Mouse (Mus musculus): ENCODE results near the gene Lif.
A peak's percentile ranks its signal among the peaks of the same experiment; 100 is the strongest.

Gene Lif

GRCm38 (mm10) chr11:4256846-4257607 lies at the start of gene Lif:
Gene Lif (plus strand): TSS chr11:4257557.
- no peak for DNase-seq

DNA sequence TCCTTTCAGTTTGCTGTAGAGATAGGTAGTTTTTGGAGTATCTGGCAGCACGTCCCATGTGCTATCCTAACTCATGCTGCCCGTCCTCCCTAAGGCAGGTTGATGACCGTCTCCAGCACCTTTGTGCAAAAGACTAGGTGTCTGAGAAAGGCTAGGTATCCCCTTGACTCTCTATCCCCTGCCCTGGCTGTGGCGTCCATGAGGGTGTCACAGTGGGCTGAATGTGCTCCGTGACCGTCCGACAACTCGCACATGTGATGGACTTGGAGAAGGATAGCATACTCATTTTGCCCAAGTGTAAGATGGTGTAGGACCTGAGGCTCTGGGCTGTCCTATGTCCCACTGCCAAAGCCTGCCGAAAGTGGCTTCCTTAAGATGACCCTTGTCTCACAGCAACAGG lies 49.7 kb upstream of the Lif start:
- DNase-seq: no peak

- no peak for DNase-seq
Measured at GRCm38 (mm10) chr11:4209556-4209955, 47.8 kb upstream of the Lif start.

GRCm38 (mm10) chr11:4210786-4211185 lies 46.6 kb upstream of the Lif start:
- no peak for DNase-seq

GRCm38 (mm10) chr11:4213107-4213506 lies 44.2 kb upstream of the Lif start:
- no peak for DNase-seq

DNA sequence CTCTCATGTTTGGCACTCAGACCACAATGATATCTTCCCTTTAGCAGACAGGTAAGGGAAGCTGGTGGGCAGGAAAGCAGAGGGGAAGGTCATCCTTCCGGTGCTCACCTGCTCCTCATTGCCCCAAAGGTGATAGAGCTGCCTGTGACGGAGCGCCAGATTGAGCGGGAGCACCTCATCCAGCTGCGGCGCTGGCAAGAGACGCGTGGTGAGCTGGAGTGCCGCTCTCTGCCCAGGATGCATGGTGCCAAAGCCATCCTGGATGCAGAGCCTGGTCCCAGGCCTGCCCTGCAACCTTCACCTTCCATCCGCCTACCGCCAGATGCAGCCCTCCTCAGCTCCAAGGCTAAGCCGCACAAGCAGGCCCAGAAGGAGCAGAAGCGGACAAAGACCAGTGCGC lies 42.8 kb upstream of the Lif start:
- no peak for DNase-seq

GRCm38 (mm10) chr11:4215061-4215460 lies 42.3 kb upstream of the Lif start:
- no peak for DNase-seq

GRCm38 (mm10) chr11:4216248-4217000 lies 40.9 kb upstream of the Lif start:
- DNase-seq: no peak

GRCm38 (mm10) chr11:4217914-4218629 lies 39.3 kb upstream of the Lif start, which contains the start of gene Castor1:
Gene Castor1 (plus strand): TSS chr11:4218225.
- DNase-seq: peak; percentile 84

GRCm38 (mm10) chr11:4218637-4219036 lies 38.7 kb upstream of the Lif start:
- no peak for DNase-seq

DNA sequence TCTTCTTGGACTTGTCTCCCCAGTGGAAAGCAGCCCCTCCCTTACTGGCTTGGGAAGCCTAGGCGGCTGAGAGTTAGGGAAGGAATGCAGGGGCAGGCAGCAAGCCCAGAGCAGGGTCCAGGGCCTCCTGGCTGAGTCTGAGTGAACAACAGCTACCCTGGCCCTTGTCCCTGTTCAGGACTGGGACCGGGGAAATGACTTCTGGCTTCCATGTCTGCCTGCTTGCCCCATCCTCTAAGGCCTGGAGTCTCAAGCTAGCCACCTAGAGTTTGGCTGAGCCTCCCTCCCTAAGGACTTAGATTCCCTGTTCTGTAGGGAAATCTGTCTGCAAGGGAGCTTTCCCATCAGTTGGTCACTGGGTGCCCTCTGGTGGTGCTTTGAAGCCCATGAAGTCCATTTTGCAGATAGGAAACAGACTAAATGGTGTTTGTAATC lies 38.0 kb upstream of the Lif start:
- DNase-seq: peak; percentile 36

- no peak for DNase-seq
Measured at GRCm38 (mm10) chr11:4219908-4220307, 37.4 kb upstream of the Lif start.

GRCm38 (mm10) chr11:4220443-4221400 lies 36.6 kb upstream of the Lif start:
- peak; percentile 87 for DNase-seq

- DNase-seq: no peak
Measured at GRCm38 (mm10) chr11:4222046-4222950, 35.1 kb upstream of the Lif start.

- no peak for DNase-seq
Measured at GRCm38 (mm10) chr11:4223393-4224188, 33.8 kb upstream of the Lif start.

DNA sequence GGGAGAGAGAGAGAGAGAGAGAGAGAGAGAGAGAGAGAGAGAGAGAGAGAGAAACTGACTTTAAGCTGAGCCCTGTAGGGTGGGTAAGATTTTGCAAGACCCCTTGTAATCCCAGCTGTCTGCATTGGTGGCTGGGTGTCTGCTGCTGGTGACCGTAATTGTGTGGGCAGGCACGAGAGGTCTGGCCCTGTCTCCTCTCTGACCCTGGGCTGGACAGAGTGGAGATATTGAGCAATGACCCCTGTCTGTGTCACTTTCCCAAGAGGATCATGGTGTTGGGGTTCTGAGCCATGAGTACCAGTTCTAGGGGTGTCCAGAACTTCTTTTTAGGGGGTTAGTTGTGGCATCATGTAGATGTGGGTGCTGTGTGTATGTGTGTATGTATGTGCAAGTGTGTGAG lies 33.1 kb upstream of the Lif start:
- DNase-seq: no peak

DNA sequence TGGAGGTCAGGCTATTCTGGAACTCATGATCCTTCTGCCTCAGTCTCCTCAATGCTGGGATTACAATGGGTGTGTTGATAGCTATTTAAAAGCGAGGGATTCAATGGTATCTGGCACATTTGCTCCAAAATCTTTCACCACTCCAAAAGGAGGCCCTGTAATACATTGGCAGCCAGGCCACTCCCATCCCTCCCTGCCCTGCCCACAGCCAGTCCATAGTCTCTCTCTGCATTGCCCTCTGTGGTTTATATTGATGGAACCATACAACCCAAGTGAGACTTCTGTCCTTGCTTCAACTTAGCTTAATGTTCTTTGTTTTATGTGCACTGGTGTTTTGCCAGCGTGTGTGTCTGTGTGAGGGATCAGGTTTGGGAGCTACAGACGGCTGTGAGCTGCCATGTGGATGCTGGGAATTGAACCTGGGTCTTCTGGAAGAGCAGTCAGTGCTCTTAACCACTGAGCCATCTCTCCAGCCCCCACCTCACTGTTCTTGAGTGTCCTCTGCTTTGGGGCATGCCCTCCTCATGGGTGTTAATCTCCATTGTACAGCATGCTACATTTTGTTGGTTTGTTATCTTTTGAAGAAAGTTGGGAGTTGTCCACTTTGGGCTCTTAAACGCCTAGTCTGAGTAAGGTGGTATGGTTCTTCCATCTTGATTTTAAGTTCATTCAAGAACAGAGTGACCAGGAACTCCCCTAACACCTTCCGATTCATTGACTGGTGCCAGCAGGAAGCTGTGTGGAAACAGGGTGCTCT lies 30.6 kb upstream of the Lif start:
- DNase-seq: no peak

DNA sequence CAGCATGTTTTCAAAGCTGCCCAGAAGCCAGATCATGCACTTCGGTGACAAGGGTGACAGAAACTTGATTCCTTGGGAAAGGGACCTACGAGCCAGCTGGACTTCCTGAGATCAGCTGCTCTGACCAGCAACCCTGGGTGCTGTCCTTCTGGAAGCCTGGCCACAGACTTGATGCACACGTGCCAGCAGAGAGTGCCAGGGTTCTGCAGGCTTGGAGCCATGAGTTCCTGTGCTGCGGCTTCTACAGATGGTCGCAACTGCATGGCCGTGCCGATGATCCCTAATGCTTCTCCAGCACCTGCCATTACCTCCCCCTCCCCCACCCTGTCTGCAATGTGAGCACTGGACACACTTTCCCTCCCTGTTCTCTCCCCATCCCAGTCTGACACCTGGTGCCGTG lies 28.9 kb upstream of the Lif start:
- DNase-seq: no peak

- no peak for DNase-seq
Measured at GRCm38 (mm10) chr11:4229841-4230240, 27.5 kb upstream of the Lif start.

DNA sequence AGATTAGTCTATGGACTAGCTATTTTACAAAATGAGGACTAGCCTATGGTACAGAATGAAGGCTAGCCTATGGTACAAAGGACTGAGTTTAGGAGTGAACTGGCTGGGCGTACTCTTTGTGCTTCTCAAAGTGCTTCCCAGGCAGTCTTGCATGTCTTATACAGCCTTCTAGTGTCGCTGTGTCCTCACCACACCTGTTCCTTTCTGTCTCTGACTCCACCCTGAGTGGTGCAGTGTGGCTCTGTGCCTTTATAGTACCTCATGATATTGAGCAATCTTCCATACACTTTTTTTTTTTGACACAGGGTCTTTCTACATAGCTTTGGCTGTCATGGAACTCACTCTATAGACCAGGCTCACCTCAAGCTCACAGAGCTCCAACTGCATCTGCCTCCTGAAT lies 25.9 kb upstream of the Lif start:
- DNase-seq: no peak

All from thymus, postnatal 25 days (tissue).